Mouse (Mus musculus) spleen, postnatal 36 days (tissue): ENCODE data around the gene Mthfd1.
A peak's percentile ranks its signal among the peaks of the same experiment; 100 is the strongest.

Experiments
- DNase-seq, 2 experiments: peaks; one replicate each; pipeline ENCODE4 v3.0.0; 2022; ENCODE audit warnings: low spot score in 2 of 2, mixed read lengths in 1 of 2

Gene Mthfd1

GRCm38 (mm10) chr12:76349680-76350220 lies 94.7 kb downstream of the Mthfd1 start:
- DNase-seq, result no peak

DNA sequence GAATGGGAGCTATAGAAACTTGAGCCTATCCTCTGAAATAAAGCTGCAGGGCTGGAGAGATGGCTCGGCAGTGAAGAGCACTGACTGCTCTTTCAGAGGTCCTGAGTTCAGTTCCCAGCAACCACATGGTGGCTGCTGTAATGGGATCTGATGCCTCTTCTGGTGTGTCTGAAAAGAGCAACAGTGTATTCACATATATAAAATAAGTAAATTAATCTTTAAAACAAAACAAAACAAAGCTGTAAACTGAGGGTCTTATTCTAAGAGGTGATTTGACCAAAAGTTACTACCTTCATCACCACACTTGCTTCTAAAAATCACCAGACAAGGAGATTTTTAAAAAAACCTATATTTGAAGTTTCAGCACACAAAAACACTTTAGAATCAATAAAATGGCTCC lies 105.8 kb downstream of the Mthfd1 start:
- DNase-seq, result no peak

DNA sequence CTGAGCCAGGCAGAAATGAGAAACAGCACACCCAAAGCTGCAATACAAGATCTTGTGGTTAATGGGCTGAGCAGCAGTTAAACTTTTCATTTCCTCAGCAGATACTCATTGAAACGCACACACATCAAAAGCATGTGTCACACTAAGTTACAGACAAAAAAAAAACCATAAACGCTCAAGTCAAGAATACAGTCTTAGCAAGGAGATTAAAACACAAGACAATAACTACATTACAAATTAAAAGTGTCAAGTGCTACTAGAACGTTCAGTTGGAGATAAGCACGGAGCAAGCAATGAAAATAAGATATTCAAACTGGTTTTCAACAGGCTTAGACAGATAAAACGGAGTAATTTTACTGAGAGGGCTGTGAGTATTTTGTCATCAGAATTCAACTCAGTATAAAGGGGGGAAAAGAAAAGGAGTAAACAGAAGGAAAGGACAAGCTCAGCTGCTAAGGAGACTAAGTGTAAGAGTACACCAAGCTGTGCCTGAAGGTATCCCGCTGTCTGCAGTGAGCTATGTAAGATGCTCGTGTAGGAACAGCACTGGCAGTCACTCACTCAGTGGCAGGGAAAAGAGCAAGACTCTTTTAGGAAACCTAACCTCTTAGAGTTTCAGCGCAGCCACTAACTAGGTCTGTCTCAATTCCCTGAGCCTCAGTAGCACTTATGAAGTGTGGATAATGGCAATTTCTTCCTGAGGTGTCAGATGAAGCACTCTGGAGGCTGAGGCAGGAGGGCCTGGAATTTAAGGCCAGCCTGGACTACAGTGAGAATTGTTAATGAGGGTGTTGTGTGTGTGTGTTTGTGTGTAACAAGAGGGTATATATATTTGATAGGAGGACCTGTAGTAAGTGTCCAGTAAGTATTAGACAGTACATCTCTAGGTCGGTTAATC lies 106.6 kb downstream of the Mthfd1 start:
- peak in 1 of 2 experiments; percentile 31 for DNase-seq

DNA sequence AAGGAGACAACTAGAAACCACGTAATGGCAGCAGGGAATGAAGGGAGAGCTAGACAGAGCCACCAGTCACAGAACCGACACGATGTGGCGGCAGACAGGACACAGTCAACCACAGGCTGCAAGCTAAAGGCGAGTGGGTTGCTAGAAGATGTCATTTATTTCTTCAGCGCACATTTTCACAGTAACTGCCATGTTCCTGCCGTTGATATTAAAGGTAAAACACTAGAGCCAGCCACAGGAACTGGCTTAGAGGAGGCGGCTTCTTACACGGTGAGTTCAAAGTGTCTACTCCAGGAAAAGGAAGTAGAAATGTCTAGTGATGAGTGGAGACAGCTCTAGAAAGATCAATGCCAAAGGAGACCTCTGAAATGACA lies 107.2 kb downstream of the Mthfd1 start:
- DNase-seq, result peak in 1 of 2 experiments; percentile 31

GRCm38 (mm10) chr12:76366276-76366675 lies 111.2 kb downstream of the Mthfd1 start:
- DNase-seq, result no peak

GRCm38 (mm10) chr12:76367096-76367995 lies 112.2 kb downstream of the Mthfd1 start:
- peak in 1 of 2 experiments; percentile 35 for DNase-seq

DNA sequence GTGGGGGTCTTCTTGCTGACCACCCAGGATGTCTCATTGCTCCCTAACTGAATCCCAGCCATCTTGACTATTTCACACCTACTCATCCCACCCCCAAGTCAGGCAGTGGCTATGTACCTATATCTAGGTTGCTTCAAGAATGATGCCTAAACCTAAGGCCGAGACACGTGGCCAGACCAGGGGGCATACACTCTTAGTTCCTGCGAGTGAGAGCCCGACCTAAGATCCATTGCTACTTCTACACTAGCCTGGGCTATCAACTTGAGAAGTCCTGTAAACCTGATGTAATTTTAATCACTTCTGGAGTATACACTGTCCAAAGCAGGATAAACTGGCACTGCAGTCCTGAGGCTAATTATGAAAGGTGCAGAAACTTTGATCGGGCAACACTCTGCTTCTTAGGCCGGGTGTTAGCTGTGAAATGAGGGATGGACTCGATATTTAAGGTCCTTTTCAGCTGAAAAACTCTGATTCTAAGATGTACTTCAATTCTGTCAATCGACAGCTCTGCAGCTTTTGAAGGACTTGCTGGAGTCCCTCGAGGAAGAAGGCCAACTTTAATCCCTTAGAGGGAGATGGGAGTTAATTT lies 113.2 kb downstream of the Mthfd1 start:
- DNase-seq, result peak in 1 of 2 experiments; percentile 25

GRCm38 (mm10) chr12:76368790-76369205 lies 113.7 kb downstream of the Mthfd1 start:
- peak in 1 of 2 experiments; percentile 51 for DNase-seq
